Mouse (Mus musculus) v-Abl transformed pro-B cells (cell line): ENCODE results near the gene Sufu.

Experiments
- in situ Hi-C, 2 experiments: fragments of 400-800 bp; cut with MboI; formaldehyde crosslinking; loops; one replicate each; pipeline ENCODE4 v1.15.1; 2025; ENCODE audit not compliant: unreplicated experiment in 2 of 2

The Sufu gene

DNA sequence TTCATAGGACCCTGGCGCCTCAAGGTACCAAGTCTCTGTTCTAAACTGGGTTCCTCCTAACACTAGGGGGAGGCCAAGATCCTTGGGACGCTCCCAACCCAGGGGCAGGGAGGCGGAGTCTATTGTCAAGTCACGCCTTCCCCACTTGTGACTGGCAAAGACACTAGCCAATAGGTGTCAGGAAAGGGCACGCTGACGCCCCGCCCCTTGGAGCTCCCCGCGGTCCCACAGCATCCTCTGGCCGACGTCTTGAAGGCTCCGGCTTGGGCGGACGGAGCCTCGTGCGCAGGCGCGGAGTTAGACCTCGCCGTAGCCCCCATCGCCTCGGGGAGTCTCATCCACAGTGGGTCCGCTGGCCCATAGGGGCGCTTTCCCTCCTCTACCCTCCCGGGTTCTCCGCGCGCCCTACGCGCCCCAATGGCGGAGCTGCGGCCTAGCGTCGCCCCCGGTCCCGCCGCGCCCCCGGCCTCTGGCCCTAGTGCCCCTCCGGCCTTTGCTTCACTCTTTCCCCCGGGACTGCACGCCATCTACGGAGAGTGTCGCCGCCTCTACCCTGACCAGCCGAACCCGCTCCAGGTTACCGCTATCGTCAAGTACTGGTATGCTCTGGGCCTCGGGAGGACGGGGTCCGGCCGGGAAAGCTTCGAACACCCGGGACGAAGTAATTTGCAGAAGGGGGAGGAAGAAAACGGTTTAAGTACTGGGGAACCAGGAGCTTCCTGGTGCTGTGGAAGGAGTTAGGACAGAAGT is at the start of gene Sufu:
Sufu (plus strand) TSS at position 211 of the 750 bp plus-strand sequence.
- in situ Hi-C loops, result loop anchor here in 1 of 2 experiments (5.0 kb wide), 1 partner anchor 50 kb away; no protein-coding TSS in a partner anchor

- in situ Hi-C loops, result no loop called here
Observed at GRCm38 (mm10) chr19:46347146-46347545, 49.5 kb upstream of the Sufu start.

- in situ Hi-C loops, result no loop called here
Observed at GRCm38 (mm10) chr19:46347936-46348668, 48.6 kb upstream of the Sufu start.

DNA sequence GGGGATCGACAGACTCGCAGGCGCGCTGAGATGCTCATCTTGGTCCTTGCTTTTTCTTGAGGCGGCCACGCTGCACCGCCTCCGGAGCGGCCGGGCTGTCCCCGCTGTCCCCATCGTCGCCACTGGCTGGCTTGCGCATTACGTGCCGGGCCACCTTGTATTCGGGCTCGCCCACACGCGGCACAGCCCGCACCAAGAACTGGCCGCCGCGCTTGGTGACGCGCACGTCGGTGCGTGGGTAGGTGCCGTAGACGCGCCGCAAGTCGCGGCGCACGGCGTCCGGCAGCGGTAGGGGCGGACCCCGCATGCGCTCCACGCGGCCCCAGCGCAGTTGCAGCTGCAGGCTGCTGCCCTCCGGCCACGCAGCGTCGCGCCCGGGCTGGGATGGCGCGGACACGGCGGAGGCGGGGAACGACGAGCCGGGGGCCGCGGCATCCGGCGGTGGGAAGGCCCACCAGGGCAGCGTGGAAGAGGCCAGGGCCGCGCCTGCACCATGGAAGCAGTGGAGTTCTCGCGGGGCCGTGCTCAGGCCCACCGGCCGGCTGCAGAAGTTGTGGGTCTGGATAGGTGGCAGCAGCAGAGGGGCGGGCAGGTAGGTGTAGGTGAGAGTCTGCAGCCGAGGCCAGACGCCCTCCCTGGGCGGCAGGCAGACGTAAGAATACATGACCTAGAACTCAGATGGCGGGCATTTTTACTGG is 47.8 kb upstream of the Sufu start:
- in situ Hi-C loops, result no loop called here

DNA sequence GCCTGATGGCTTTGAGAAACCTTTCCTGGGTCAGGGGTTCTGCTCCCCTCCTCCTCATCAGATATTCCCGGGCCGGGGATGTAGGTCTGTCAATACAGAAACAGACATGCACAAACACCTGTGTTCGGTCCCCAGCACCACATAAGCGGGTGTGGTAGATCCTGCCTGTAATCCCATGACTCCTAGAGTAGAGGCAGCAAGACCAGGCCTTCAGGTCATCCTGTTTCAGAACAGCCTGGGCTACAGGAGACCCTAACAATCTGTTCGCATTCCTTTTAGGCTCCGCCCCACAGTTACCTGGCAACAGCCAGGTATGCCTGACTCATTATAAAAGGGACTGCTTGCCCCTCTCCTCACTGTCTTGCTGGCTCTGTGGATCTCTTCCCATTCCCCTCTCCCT is 47.1 kb upstream of the Sufu start:
- in situ Hi-C loops, result no loop called here

- in situ Hi-C loops, result no loop called here
Observed at GRCm38 (mm10) chr19:46350168-46350932, 46.3 kb upstream of the Sufu start, which contains the start of gene 2310034G01Rik. 2310034G01Rik (minus strand) TSS chr19:46350302.

DNA sequence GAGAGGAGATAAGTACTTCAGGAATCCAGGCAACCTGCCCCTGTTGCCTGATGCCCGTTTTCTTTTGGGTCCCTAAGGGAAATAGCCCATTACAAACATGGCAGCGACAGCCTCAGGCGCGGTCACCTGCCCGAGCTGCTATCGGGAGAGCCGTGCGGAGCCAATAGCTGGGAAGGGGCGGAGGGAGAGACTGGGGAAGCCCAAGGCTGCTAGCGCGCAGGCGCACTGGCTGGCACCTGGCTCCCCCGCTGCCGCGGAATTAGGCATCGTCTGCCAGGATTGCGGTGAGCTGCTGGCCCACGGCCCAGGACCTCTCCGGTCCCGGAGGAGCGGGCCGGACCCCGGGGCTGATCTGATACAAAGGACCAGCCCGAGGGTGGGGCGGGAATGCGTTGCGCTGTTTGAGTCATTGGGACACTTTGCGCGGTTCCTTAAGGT is 40.0 kb upstream of the Sufu start:
- in situ Hi-C loops, result no loop called here

GRCm38 (mm10) chr19:46357344-46358280 is 39.1 kb upstream of the Sufu start:
- in situ Hi-C loops, result no loop called here

- in situ Hi-C loops, result no loop called here
Observed at GRCm38 (mm10) chr19:46358381-46358780, 38.3 kb upstream of the Sufu start.

DNA sequence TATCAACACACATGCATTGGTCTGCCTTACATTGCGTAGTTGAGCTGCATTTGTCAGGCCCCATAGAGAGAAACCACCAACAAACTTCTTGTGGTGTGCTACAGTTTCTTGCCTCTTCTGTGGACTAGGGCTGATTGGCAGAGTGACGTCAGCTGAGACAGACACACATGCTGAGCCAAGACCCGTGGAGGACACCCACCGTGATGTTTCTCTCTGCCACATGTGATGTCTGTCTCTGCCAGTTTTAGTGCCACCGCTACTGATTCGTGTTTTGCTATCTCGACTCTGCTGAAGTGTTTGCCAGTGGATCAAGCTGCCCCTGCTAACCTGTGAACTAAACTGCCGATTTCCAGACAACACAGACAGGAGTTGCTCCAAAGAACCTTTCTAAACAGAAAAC is 34.6 kb upstream of the Sufu start:
- in situ Hi-C loops, result no loop called here

- in situ Hi-C loops, result no loop called here
Observed at GRCm38 (mm10) chr19:46363294-46364009, 33.2 kb upstream of the Sufu start.

GRCm38 (mm10) chr19:46367798-46368590 is 28.7 kb upstream of the Sufu start:
- in situ Hi-C loops, result no loop called here

DNA sequence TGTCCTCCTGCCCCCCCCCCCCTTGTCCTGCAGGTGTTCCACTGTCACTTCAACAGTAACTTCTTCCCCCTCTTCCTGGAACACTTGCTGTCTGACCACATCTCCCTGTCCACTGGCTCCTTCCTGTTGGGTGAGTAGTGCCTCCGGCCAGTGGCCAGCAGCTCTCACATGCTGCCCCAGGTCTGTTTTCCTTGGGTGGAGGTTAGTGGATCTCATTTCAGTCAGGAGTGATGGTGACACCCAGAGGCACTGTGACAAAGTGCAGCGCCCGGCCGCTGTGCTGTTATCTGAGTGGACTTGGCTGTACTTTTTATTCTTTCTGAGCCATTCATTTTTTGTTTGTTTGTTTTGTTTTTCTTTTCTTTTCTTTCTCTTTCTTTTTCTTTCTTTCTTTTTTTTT is 27.5 kb upstream of the Sufu start:
- in situ Hi-C loops, result no loop called here

DNA sequence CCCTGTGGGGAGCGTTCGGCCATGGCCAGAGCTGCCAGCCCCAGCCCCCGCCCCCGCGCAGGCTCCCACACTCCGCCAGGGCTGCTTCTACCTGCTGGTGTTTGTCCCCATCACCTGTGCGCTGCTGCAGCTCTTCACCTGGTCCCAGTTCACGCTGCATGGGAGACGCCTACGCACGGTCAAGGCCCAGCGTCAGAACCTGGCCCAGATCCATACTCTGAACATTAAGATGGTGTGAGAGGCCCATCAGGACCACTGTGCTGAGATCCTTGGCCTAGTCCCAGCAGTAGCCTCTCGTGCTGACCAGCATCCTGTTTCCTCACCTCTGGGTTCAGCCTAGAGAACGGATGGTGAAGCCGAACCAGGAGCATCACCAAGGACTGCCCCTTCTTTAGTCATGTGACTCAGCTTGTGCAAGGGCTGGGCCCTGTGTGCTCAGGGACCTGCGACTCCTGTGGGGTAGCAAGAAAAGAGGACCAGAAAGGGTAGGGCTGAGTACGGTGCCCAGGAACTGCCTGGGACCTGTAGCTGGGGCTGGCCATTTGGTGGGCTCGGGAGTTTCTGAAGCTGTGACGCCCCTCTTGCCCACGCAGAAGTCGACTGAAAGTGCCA is 22.1 kb upstream of the Sufu start:
- in situ Hi-C loops, result no loop called here

DNA sequence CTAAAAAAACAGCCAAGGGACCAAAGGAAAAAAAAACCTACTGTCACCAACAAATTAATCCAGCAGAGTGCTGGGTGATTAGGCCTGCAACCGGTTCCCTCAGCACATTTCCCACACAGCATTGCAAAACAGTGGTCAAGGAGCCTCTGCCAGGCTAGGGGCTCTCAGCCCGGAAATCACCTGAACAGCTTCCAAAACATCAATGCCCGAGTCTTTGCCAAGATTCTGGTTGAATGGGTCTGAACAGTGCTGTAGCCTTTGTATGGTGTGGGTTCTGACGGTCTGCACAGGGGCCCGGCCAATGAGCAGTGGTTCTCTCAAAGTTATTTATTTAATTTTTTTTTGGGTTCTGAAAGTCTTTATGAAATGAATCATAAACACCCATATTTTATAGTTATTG is 21.2 kb upstream of the Sufu start:
- in situ Hi-C loops, result no loop called here

- in situ Hi-C loops, result no loop called here
Observed at GRCm38 (mm10) chr19:46375891-46376290, 20.8 kb upstream of the Sufu start.

- in situ Hi-C loops, result no loop called here
Observed at GRCm38 (mm10) chr19:46382275-46382674, 14.4 kb upstream of the Sufu start.

DNA sequence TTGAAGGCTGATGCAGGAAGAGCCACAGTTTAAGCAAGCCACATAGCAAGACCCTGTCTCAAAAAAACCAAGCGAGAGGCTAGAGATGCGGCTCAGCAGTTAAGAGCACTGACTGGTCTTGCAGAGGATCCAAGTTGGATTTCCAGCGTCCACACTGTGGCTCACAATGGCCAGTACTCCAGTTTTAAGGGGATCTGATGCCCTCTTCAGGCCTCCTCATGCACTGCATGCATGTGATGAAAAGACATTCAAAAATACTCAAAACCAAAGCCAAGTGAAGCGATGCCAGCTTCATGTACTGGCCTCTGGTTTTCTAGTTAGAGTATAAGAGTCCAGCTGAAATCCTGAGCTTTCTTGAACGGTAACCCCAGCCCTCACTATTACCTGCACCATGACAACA is 6.8 kb upstream of the Sufu start:
- in situ Hi-C loops, result no loop called here
